Mouse (Mus musculus): Measurements from ENCODE around the gene Tbc1d23. TPM values are rescaled to one million over a fixed set of nuclear protein-coding genes. Genes with fewer than 3 reads are reported as not detected.

The Tbc1d23 gene
- 50.6 and 56.0 TPM in 2 replicates for polyA plus RNA-seq (2012; rRNA removed)

GRCm38 (mm10) chr16:57231089-57231936 lies at the start of gene Tbc1d23:
Tbc1d23 (minus strand) TSS chr16:57231504.

GRCm38 (mm10) chr16:57166611-57167513 lies 64.4 kb downstream of the Tbc1d23 start, which contains the start of gene Nit2:
Nit2 (minus strand) TSS chr16:57167341.

DNA sequence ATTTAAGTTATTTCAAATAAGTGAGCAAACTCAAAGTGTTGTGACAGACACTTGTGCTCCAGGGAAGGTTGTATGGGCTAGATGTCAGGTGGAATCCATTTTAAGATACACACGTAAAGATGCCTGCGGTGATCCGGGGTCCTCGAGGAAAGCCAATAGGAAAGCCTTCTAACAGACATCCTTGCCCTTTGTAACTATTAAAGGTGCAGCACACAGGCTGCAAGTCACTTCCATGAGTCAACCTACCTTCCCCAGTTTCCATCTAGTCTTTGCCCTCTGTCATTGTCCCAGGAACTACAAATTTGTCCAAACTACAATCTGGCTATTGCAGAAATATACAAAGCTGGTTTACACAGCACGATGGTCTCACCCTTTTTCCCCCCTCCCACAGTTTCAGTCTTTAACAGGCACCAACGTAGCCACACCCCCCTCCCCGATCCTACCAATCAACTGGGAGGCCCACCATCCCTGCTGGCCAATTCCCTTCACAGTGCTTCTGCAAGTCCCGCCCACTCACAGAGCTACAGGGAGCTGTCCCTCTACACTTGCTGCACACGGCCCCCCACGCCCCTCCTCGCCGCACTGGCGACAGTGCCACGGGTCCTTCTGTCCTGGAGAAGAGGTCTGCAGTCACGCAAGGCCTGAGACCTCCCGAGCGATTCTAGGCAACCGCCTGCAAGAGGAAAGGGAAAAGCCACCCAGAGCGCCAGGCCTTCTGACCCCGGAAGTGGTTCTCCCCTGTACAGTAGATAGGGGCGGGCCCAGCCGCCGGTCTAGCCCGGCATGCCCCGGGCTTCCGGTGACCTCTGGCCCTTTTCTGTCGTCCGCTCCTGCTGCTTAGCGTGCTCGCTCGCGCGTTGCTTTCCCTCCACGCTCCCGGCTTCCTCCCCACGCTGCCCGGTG lies 110.1 kb downstream of the Tbc1d23 start, which contains the start of gene Tomm70a:
Tomm70a (plus strand) TSS at position 791 of the 903 bp plus-strand sequence.

Other genes starting within 250 kb of the Tbc1d23 start
- gene Tmem45a2, start 160.1 kb downstream of the Tbc1d23 start, polyA plus RNA-seq (2012; rRNA removed) = not detected in 2 replicates
- gene Tomm70a, start 109.8 kb downstream of the Tbc1d23 start, polyA plus RNA-seq (2012; rRNA removed) = 46.2 and 50.4 TPM in 2 replicates
- gene Nit2, start 64.2 kb downstream of the Tbc1d23 start, polyA plus RNA-seq (2012; rRNA removed) = 22.7 and 25.1 TPM in 2 replicates
- 1.2 and 1.3 TPM in 2 replicates for gene Tmem30c, start 61.4 kb upstream of the Tbc1d23 start, polyA plus RNA-seq (2012; rRNA removed)
- 1.9 and 4.9 TPM in 2 replicates for gene Filip1l, start 121.6 kb upstream of the Tbc1d23 start, polyA plus RNA-seq (2012; rRNA removed)

Measured in central nervous system, embryonic 14 days (tissue).